ENCODE assay signal across 14 mouse cellular contexts in the genomic region with DNA sequence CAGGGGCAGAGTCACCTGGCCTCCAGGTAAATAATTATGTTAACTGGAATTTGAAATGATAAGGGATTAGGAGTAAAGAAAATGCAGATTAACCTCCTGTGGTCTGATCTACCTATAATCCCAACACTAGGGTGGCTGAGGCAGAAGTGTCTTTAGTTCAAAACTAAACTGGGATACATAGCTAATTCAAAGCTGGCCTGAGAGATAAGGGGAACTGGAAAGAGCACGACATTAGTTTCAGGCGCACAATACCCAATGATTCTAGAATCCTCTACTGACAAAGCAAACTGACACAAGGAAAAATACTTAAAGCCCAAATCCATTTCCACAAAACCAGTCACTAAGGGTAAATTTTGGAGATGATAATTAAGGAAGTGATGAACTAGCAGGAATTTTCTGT.
"Had no signal": no experiment of that assay in that cellular context is flagged by ENCODE, and none has a peak within 500 bp of the region (broad histone marks: within the 10 kb centered on the region; RNA-seq: fewer than 3 reads in every experiment).

No protein-coding gene starts in this region.

- H3K36me3 ChIP-seq: midbrain, embryonic 13.5 days; midbrain, embryonic 15.5 days; neural tube, embryonic 12.5 days; stomach, embryonic 15.5 days had no signal

- H3K27me3 ChIP-seq: midbrain, embryonic 13.5 days; midbrain, embryonic 15.5 days; neural tube, embryonic 12.5 days; stomach, embryonic 15.5 days had no signal

- DNase-seq: lung, adult 18-20 months; lung, embryonic 14.5 days; lung, postnatal 10 days; lung, postnatal 4 days; right cerebral cortex, postnatal 14 days; thymus, adult 2 months; thymus, postnatal 25 days; thymus, postnatal 4 days had no signal

- H3K9ac ChIP-seq: lung, embryonic 14.5 days; midbrain, embryonic 13.5 days; midbrain, embryonic 15.5 days; neural tube, embryonic 12.5 days; stomach, embryonic 15.5 days had no signal

- H3K4me3 ChIP-seq: midbrain, embryonic 13.5 days; midbrain, embryonic 15.5 days; neural tube, embryonic 12.5 days; stomach, embryonic 15.5 days had no signal

- H3K4me2 ChIP-seq: lung, embryonic 14.5 days; midbrain, embryonic 11.5 days; midbrain, embryonic 13.5 days; midbrain, embryonic 15.5 days; neural tube, embryonic 12.5 days; stomach, embryonic 15.5 days had no signal

- H3K4me1 ChIP-seq: midbrain, embryonic 13.5 days; midbrain, embryonic 15.5 days; neural tube, embryonic 12.5 days; stomach, embryonic 15.5 days had no signal

- H3K27ac ChIP-seq: midbrain, embryonic 13.5 days; midbrain, embryonic 15.5 days; neural tube, embryonic 12.5 days; stomach, embryonic 15.5 days; stomach, postnatal 0 days had no signal

- H3K9me3 ChIP-seq: midbrain, embryonic 13.5 days; midbrain, embryonic 15.5 days; neural tube, embryonic 12.5 days; stomach, embryonic 15.5 days had no signal

- ATAC-seq: midbrain, embryonic 13.5 days; midbrain, embryonic 15.5 days had no signal
